Mouse (Mus musculus) midbrain, embryonic 10.5 days (tissue): ENCODE results near the gene Rassf8. TPM values are rescaled to one million over a fixed set of nuclear protein-coding genes. Genes with fewer than 3 reads are reported as not detected.
A peak's percentile ranks its signal among the peaks of the same experiment; 100 is the strongest.

Source experiments
- DNase-seq: peaks from one replicate; pipeline ENCODE4 v3.0.0-alpha.2; 2017; ENCODE audit warnings: low spot score
- H3K27ac ChIP-seq: fragments of 300-500 bp; sonication (generic); replicated peaks from 2 replicates; pipeline ENCODE4 v1.5.1; 2016; ENCODE audit warnings: mild to moderate bottlenecking
- H3K27me3 ChIP-seq: fragments of 300-500 bp; sonication (generic); 2 replicates; pipeline ENCODE4 v1.6.1; 2016; ENCODE audit warnings: low read depth, mild to moderate bottlenecking; ENCODE audit not compliant: poor library complexity, severe bottlenecking
- H3K36me3 ChIP-seq: fragments of 300-500 bp; sonication (generic); 2 replicates; pipeline ENCODE4 v1.6.1; 2016; ENCODE audit warnings: mild to moderate bottlenecking, moderate library complexity
- H3K4me1 ChIP-seq: fragments of 300-500 bp; sonication (generic); 2 replicates; pipeline ENCODE4 v1.6.1; 2016
- H3K4me3 ChIP-seq: fragments of 300-500 bp; sonication (generic); 2 replicates; pipeline ENCODE4 v1.5.1; 2016; ENCODE audit warnings: mild to moderate bottlenecking, moderate library complexity
- H3K9me3 ChIP-seq: fragments of 300-500 bp; sonication (generic); replicated peaks from 2 replicates; pipeline ENCODE4 v1.6.1; 2016; ENCODE audit warnings: mild to moderate bottlenecking
- WGBS: fragments of 180-500 bp; shearing (Covaris S2); methylation state at CpG from one replicate; pipeline ENCODE4 v1.1.7; 2016; 5-methylcytosine and 5-hydroxymethylcytosine counted together
- polyA plus RNA-seq: library from polyadenylated mRNA; unstranded; fragments of >200 nt; fragmentation: Nextera tagmentation; extraction: Ambion mirVana; gene quantifications from 2 replicates; pipeline ENCODE4 v1.2.1, GENCODE M21; 2016

Gene Rassf8
- polyA plus RNA-seq, 1 experiment from 2014 or later: 3.6 TPM

DNA sequence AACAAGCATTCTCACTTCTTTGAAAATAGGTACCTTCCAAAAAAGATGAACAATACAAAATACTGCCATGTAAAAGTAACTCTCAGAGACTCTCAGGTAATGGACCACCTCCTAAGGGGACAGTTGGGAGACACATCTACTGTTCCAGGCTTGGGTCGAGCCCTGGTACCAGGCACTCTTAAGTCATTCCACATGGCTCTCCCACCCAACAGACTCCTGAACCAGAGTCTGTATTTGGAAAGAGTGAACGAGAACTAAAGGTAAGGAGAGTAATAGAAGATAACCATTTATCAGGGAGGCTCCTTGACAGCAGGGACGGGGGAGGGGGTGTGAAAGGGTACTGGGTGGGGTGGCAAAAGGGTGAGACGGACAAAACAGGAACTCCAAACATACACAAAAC is 115.8 kb downstream of the Rassf8 start:
- H3K27me3 ChIP-seq: peaks cover 98% of the 10 kb centered on the region
- H3K36me3 ChIP-seq: no peaks in the 10 kb centered on the region
- DNase-seq: no peak
- 23% methylated on average over 4 of the region's 4 CpGs for WGBS
- peaks cover 53% of the 10 kb centered on the region for H3K4me1 ChIP-seq
- peak overlapping the region; percentile 83 for H3K27ac ChIP-seq
- no peaks in the 10 kb centered on the region for H3K9me3 ChIP-seq
- H3K4me3 ChIP-seq: peak overlapping the region; percentile 66

DNA sequence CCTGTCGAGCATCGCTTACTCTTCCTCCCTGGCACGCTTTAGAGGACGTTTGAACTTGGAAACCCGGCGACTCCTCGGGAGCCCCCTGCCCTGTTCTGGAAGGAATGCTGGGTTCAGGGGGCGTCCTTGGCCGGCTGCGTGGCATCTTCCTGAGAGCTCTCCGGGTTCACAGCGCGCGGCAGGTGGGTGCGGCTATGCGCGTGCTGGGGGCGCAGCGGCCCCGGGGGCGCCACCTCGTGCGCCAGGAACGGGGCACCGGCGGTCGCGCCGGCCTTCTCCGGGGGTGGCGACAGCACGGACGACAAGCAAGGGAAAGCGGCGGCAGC is 116.2 kb downstream of the Rassf8 start:
- DNase-seq: no peak
- H3K4me1 ChIP-seq: peaks cover 53% of the 10 kb centered on the region
- peak overlapping the region; percentile 66 for H3K4me3 ChIP-seq
- H3K27me3 ChIP-seq: peaks cover 98% of the 10 kb centered on the region
- no peaks in the 10 kb centered on the region for H3K9me3 ChIP-seq
- no peaks in the 10 kb centered on the region for H3K36me3 ChIP-seq
- under 1% methylated on average over 35 of the region's 35 CpGs for whole genome bisulfite sequencing
- H3K27ac ChIP-seq: peak overlapping the region; percentile 83

DNA sequence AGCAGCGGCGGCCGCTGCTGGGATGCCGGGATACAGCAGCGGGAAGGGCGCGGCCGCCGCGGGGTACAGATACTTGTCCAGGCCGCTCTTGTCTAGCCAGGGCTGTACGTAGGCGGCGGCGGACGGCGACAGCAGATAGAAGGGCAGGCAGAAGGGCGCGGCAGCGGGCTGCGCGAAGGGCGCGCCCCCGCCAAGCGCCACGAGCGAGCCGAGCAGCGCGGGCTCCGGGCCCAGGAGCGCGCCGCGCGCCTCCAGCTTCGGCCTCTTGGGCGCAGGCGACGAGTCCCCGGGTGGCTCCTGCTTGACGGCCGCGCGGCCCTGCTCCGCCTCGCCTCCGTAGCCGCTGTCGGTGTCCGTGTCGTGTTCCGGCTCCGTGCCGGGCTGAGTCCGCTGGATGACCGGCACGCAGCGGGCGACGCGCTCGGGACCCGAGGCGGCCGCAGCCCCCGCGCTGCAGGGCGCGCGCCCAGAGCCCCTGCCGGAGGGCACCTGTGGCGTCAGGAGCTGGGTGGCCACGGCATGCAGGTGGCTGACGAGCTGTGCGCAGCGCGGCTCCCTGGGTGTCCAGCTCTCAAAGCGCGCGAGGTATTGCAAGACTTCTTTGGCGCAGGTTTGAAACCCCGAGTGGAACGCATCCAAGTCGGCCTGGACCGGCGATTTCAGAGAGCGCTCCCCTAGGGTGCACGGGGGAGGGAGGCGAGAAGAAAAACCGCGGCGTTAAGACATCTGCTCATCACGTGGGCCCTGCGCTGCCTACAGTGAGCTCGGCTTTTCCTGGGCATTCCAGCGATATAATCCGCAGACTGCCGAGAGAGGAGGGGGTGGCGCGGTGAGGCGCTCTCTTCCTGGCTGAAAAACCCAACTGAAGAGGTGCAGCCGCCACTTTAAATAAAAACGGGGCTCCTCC is 116.8 kb downstream of the Rassf8 start:
- under 1% methylated on average over 86 of the region's 105 CpGs for WGBS
- Histone ChIP-seq H3K4me3 (peak overlapping the region; percentile 66), H3K9me3 (no peaks in the 10 kb centered on the region), H3K27ac (peak overlapping the region; percentile 83), H3K36me3 (no peaks in the 10 kb centered on the region), H3K4me1 (peaks cover 53% of the 10 kb centered on the region), H3K27me3 (peaks cover 98% of the 10 kb centered on the region)
- peak; percentile 73 for DNase-seq

DNA sequence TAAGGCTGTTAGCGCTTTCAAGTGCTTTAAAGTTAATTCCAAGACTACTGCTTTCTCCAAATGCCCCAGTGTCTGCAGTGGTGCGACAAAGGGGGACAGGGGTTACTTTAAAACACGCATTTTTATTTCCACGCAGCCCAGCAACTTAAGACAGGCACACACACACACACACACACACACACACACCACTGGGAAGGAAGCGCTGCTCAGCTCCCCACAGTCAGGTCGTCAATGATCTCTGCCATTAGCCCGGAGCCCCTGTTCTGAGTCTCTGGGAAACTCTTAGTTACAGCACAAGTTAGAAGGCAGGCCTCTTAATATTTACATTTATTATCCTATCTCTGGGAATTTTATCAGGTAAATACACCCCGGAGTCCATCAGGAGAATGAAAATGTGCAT is 117.6 kb downstream of the Rassf8 start:
- no peak overlapping the region for H3K27ac ChIP-seq
- peaks cover 98% of the 10 kb centered on the region for H3K27me3 ChIP-seq
- peak overlapping the region; percentile 66 for H3K4me3 ChIP-seq
- H3K36me3 ChIP-seq: no peaks in the 10 kb centered on the region
- H3K4me1 ChIP-seq: peaks cover 53% of the 10 kb centered on the region
- no peak for DNase-seq
- WGBS: 2% methylated on average over 8 of the region's 8 CpGs
- H3K9me3 ChIP-seq: no peaks in the 10 kb centered on the region

DNA sequence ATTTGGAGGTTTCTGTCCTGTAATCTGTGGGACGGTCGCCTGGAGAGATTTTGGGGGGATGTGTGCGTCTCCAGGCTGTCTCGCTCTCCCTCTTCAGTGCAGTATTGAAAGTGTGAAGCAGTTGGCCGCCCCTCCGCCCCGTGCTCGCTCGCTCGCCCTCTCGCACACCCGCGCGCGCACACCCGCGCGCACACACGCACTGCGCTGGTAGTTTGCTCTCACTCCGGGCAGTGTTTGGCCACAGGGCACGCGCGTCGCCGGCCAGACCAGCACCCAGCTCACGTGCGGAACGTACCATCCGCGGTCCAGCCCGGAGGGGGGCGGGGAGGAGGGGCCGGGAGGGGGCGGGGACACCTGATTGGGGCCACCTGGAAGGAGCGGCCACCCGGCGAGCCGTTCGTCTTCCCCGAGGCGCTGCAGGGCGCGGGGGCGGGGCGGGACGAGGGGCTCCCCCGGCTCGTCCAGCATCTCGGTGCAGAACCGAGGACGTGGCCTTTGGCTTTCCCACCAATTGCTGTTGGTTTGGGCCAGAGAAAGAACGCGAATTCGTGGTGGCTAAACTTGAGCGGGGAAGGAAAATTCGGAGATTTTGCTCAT is 118.8 kb downstream of the Rassf8 start, which contains the start of gene Bhlhe41:
TSS of gene Bhlhe41 (minus strand) at position 270 of the 597 bp plus-strand sequence.
- Histone ChIP-seq H3K4me1 (peaks cover 48% of the 10 kb centered on the region), H3K27ac (peak within 1 kb of the TSS; percentile 78), H3K27me3 (peaks cover 94% of the 10 kb centered on the region)

DNA sequence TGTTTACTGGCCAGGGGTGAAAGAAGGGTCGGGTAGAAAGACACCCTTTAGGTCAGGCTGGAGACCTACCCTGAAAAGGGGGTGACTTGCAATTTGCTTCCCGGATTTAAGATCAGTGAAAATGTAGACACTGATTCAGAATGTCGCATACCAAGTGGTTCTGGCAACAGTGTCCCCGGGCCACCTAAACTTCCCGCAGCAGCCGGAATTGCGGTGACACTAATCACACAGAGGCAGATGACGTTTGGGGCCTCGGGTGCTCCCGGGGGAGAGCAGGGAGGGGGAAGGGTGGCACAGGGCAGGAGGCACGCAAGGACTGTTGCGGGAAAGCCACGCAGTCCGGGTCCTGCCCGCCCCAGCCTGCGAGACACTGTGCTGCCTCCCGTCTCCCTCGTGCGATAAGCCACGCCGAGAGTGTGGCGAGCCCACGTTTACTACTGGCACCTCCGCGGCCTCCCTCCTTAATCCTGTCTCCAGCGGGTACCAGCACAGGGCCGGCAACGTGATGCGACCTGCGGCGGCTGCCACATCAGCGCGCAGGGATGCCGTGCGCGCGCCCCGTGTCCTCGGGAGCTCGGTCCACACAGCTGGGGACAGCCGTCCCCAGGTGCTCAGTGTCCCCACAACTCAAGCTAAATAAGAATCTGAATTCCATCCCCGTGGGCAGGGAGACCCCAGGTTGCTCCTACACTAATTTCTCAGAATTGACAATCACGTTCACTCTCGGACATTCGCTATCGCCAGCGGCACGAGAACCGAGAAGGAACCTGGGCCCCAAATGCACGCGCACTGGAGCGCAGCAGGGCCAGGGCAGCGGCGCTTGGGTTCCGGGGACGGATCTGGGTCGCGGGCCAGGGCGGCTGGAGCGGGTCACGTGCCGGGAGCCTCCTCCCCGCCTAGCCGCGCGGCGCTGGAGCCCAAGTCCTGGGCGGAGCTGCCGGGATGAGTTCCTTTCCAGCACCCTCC is 119.6 kb downstream of the Rassf8 start:
- Histone ChIP-seq H3K27me3 (peaks cover 86% of the 10 kb centered on the region), H3K36me3 (no peaks in the 10 kb centered on the region), H3K4me1 (peaks cover 47% of the 10 kb centered on the region), H3K27ac (peak overlapping the region; percentile 78), H3K4me3 (peak overlapping the region; percentile 66), H3K9me3 (no peaks in the 10 kb centered on the region)
- WGBS: under 1% methylated on average over 69 of the region's 69 CpGs
- peak; percentile 74 for DNase-seq

More for the DNA sequence above, 118.8 kb downstream of the Rassf8 start, which contains the start of gene Bhlhe41:
- DNase-seq: peak; percentile 85
- Histone ChIP-seq H3K36me3 (no peaks in the 10 kb centered on the region), H3K4me3 (peak within 1 kb of the TSS; percentile 66), H3K9me3 (no peaks in the 10 kb centered on the region)
- under 1% methylated on average over 57 of the region's 57 CpGs for WGBS

DNA sequence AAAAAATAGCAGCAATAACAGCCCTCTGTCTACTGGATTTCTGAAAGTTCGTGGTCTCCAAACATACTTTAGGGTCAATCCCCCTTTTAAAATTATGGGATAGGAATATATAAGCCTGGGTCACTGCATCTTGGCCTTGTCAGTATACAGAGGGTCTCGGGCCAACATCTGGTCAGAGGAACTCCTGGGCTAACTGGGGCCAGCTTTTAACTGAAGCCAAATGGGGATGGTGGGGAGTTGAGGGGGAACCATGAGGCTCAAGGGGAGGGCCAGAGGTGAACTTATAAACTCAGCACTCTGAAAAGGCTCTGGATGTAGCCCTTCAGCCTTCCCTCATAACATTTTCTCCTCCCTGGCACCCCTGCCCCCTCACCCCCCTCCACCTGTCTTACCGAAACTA is 120.6 kb downstream of the Rassf8 start:
- no peaks in the 10 kb centered on the region for H3K36me3 ChIP-seq
- no peaks in the 10 kb centered on the region for H3K9me3 ChIP-seq
- WGBS: 75% methylated on average over 3 of the region's 3 CpGs
- no peak overlapping the region for H3K27ac ChIP-seq
- peaks cover 77% of the 10 kb centered on the region for H3K27me3 ChIP-seq
- no peak for DNase-seq
- peaks cover 47% of the 10 kb centered on the region for H3K4me1 ChIP-seq
- H3K4me3 ChIP-seq: no peak overlapping the region

Other genes with a start within 250 kb of the Rassf8 start
- 0.11 and 0.30 TPM in 2 replicates for gene Lmntd1, start 132.4 kb upstream of the Rassf8 start, polyA plus RNA-seq
- not detected in 2 replicates for gene Tuba3b, start 131.0 kb upstream of the Rassf8 start, polyA plus RNA-seq
- 1.7 and 2.3 TPM in 2 replicates for gene Bhlhe41, start 118.8 kb downstream of the Rassf8 start, polyA plus RNA-seq
- gene Sspn, start 184.9 kb downstream of the Rassf8 start, polyA plus RNA-seq: 1.6 and 3.2 TPM in 2 replicates